Mouse (Mus musculus) heart, embryonic 12.5 days (tissue): ENCODE data around the gene Cox7b2. TPM values are rescaled to one million over a fixed set of nuclear protein-coding genes. Genes with fewer than 3 reads are reported as not detected.
A peak's percentile ranks its signal among the peaks of the same experiment; 100 is the strongest.
"Not testable (repeated sequence)": the region's sequence is repeated elsewhere in the genome, so short reads cannot be mapped to it uniquely, and the experiment has no call there.

ENCODE experiments used
- ATAC-seq: fragments of 200-750 bp; cut with Nextera tagmentation; 2 replicates; pipeline ENCODE4 v1.8.0; 2017; ENCODE audit warnings: moderate TSS enrichment, moderate library complexity; ENCODE audit not compliant: insufficient number of reproducible peaks, low FRiP score
- H3K27ac ChIP-seq: fragments of 300-500 bp; sonication (generic); 2 replicates; pipeline ENCODE4 v1.5.1; 2016; ENCODE audit warnings: mild to moderate bottlenecking, moderate library complexity; ENCODE audit not compliant: poor library complexity, severe bottlenecking
- H3K27me3 ChIP-seq: fragments of 300-500 bp; sonication (generic); replicated peaks from 2 replicates; pipeline ENCODE4 v1.6.1; 2016; ENCODE audit warnings: mild to moderate bottlenecking, moderate library complexity
- H3K36me3 ChIP-seq: fragments of 300-500 bp; sonication (generic); 2 replicates; pipeline ENCODE4 v1.6.1; 2016; ENCODE audit warnings: mild to moderate bottlenecking, moderate library complexity
- H3K4me1 ChIP-seq: fragments of 300-500 bp; sonication (generic); replicated peaks from 2 replicates; pipeline ENCODE4 v1.6.1; 2016; ENCODE audit warnings: mild to moderate bottlenecking
- H3K4me2 ChIP-seq: fragments of 300-500 bp; sonication (generic); 2 replicates; pipeline ENCODE4 v1.6.1; 2016; ENCODE audit warnings: mild to moderate bottlenecking, moderate library complexity
- H3K4me3 ChIP-seq: fragments of 300-500 bp; sonication (generic); 2 replicates; pipeline ENCODE4 v1.5.1; 2016; ENCODE audit warnings: mild to moderate bottlenecking
- H3K9ac ChIP-seq: fragments of 300-500 bp; sonication (generic); 2 replicates; pipeline ENCODE4 v1.6.1; 2016; ENCODE audit warnings: mild to moderate bottlenecking, moderate library complexity
- H3K9me3 ChIP-seq: fragments of 300-500 bp; sonication (generic); replicated peaks from 2 replicates; pipeline ENCODE4 v1.6.1; 2016; ENCODE audit warnings: mild to moderate bottlenecking, moderate library complexity
- WGBS: fragments of 180-500 bp; shearing (Covaris S2); methylation state at CpG from one replicate; pipeline ENCODE4 v1.1.7; 2016; 5-methylcytosine and 5-hydroxymethylcytosine counted together
- polyA plus RNA-seq: library from polyadenylated mRNA; unstranded; fragments of >200 nt; fragmentation: Nextera tagmentation; extraction: Ambion mirVana; gene quantifications from 2 replicates; pipeline ENCODE4 v1.2.1, GENCODE M21; 2016

Cox7b2 gene
- polyA plus RNA-seq = 0.34 and 0.39 TPM in 2 replicates

DNA sequence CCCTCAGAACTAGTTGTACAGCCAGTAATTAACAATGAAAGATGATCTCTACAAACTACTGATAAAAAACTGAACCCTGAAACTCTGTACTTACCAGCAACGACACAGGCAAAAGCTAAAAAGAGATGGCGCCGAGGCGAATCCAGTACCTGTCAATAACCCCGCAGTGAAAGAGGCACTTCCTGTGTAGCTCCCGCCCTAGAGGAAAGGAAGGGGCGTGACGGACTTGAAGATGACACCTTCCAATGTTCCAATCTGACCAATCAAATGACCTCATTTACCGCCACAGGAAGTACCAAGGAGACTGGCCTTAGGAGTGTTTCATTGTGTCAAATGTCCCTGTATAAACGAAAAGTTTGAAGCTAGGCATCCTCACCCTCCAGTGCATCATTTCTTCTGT lies at the start of gene Cox7b2:
Cox7b2 (minus strand) TSS at position 127 of the 400 bp plus-strand sequence.
- H3K4me1 ChIP-seq = no peaks in the 10 kb centered on the region

DNA sequence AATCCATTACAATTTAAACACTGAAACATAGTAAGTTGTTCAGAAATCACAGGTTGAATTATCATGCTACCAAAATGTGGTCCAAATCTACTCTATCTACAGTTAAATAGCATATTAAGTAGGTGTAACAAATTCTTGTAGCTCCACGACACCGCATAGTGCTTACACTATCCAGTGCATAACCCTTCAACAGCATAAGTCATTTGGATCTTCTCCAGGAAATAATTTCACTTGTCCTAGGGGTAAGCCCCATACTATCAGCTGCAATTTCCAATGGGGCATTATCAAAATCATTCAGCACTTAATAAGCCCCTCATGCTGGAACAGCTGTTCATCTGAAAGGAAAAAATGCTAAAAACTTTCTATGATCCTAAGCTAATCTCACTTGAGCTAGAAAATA lies 47.3 kb upstream of the Cox7b2 start:
- H3K36me3 ChIP-seq = no peaks in the 10 kb centered on the region
- no peak for ATAC-seq
- WGBS = 70% methylated on average over 2 of the region's 2 CpGs

More for the DNA sequence above, at the start of gene Cox7b2:
- H3K4me3 ChIP-seq = no peak within 1 kb of the TSS
- no peaks in the 10 kb centered on the region for H3K9me3 ChIP-seq
- H3K27me3 ChIP-seq = no peaks in the 10 kb centered on the region
- no peaks in the 10 kb centered on the region for H3K36me3 ChIP-seq
- no peak within 1 kb of the TSS for H3K4me2 ChIP-seq
- H3K9ac ChIP-seq = no peak within 1 kb of the TSS
- no peak within 1 kb of the TSS for H3K27ac ChIP-seq
- no peak for ATAC-seq
- 88% methylated on average over 10 of the region's 10 CpGs for WGBS

DNA sequence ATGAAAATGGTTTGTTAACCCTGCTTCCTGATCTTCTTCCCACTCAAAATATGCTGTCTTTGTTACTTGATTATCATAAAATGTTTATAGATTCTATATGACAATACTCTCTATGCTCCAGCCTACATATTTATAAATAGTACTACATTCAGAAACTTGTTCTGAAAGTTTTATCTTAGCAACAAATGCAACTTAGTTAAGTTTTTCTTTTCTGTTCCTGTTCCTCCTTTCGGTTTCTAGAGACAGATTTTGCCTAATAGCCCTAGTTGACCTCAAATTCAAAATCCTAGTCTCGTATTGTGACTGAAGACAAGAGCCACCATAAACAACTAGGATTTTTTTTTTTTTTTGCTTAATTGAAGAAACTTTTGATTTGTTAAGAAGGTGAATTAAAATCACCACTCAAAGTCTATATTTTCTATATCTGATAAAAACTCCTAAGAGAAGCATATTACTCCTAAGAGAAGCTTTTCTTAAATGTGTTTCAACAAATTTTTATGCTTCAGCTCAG lies 45.8 kb upstream of the Cox7b2 start:
- Histone ChIP-seq H3K9me3 (no peaks in the 10 kb centered on the region), H3K4me1 (peaks cover 6% of the 10 kb centered on the region), H3K4me3 (no peak overlapping the region), H3K27me3 (no peaks in the 10 kb centered on the region), H3K4me2 (no peak overlapping the region), H3K9ac (no peak overlapping the region), H3K27ac (no peak overlapping the region), H3K36me3 (no peaks in the 10 kb centered on the region)
- no peak for ATAC-seq
- WGBS = 79% methylated on average over 2 of the region's 2 CpGs

More for the DNA sequence above, 47.3 kb upstream of the Cox7b2 start:
- Histone ChIP-seq H3K27me3 (no peaks in the 10 kb centered on the region), H3K4me3 (no peak overlapping the region), H3K9ac (no peak overlapping the region), H3K4me2 (no peak overlapping the region), H3K9me3 (no peaks in the 10 kb centered on the region), H3K27ac (no peak overlapping the region), H3K4me1 (peaks cover 6% of the 10 kb centered on the region)

GRCm38 (mm10) chr5:71571646-71572237 lies 23.7 kb upstream of the Cox7b2 start:
- Histone ChIP-seq H3K27me3 (no peaks in the 10 kb centered on the region), H3K9ac (no peak overlapping the region), H3K9me3 (no peaks in the 10 kb centered on the region), H3K4me1 (no peaks in the 10 kb centered on the region), H3K4me2 (no peak overlapping the region), H3K27ac (no peak overlapping the region), H3K4me3 (no peak overlapping the region), H3K36me3 (no peaks in the 10 kb centered on the region)
- ATAC-seq = no peak
- 77% methylated on average over 9 of the region's 9 CpGs for WGBS

DNA sequence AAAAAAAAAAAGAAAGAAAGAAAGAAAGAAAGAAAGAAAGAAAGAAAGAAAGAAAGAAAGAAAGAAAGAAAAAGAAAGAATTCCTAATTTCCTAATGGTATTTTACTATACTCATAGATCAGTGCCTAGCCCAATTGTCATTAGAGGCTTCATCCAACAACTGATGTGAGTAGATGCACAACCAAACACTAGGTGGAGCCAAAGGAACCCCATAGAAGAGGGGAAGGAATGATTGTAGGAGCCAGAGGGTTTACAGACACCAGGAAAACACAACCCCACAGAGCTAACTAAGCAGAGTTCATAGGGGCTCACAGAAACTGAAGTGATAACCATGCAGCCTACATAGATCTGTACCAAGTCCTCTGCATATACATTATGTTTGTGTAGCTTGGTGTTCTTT lies 2.5 kb downstream of the Cox7b2 start:
- H3K9ac ChIP-seq = no peak overlapping the region
- no peak overlapping the region for H3K4me2 ChIP-seq
- H3K27me3 ChIP-seq = no peaks in the 10 kb centered on the region
- no peak overlapping the region for H3K27ac ChIP-seq
- ATAC-seq = no peak
- H3K9me3 ChIP-seq = no peaks in the 10 kb centered on the region
- H3K36me3 ChIP-seq = no peaks in the 10 kb centered on the region
- no peaks in the 10 kb centered on the region for H3K4me1 ChIP-seq
- H3K4me3 ChIP-seq = no peak overlapping the region

DNA sequence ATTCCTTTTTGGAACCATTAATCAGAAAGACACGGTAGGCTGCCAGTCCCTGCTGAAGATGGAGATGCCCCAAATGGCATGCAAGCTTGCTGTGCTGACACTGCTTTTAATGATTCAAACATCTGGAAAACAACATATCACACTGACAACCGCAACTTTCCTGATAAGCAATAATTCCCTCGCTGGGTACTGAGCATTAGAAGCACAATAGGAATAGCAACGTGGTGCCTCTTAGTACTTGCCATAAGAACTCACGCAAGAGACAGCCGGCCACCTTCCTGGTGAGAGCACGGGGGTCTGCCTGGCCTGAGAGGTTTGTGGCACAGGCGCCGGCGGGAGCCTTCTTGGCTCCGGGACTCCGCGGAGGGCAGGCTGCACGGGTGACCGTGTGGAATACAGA lies 22.5 kb downstream of the Cox7b2 start:
- 64% methylated on average over 10 of the region's 15 CpGs for WGBS

DNA sequence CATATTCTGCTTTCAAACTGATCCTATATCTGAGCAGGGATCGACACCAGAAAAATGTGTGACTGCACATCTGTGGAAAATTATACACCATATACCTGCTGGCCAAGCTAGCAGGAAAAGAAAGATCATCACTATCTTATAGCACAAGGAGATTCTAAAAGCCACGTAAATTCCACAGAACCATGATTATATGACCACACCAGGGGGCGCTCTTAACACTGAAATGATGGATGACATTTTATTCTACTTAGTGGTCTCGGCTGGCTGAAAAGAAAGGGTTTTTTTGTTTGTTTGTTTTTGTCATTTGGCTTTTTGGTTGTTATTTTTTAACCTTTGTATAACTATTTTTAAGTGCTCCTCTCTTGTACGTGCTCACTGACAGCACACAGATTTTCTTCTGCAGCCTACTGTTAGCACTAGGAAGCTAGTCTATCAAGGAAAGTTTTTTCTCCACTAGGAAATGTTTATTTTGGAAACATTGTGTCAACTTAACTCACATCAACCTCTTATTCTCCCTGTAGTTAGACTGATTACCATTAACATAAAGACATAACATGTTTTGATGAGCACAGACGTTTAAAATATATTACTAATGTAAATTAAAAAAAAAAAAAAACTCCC lies 45.8 kb downstream of the Cox7b2 start:
- Histone ChIP-seq H3K9ac (no peak overlapping the region), H3K27ac (no peak overlapping the region), H3K4me2 (no peak overlapping the region), H3K36me3 (no peaks in the 10 kb centered on the region), H3K4me1 (no peaks in the 10 kb centered on the region), H3K9me3 (no peaks in the 10 kb centered on the region), H3K27me3 (no peaks in the 10 kb centered on the region), H3K4me3 (no peak overlapping the region)
- no peak for ATAC-seq
- whole genome bisulfite sequencing = 18% methylated on average over 6 of the region's 6 CpGs

More for the DNA sequence above, 22.5 kb downstream of the Cox7b2 start:
- not testable (repeated sequence) for ATAC-seq, H3K27me3 ChIP-seq, H3K4me3 ChIP-seq, H3K4me1 ChIP-seq, H3K9me3 ChIP-seq, H3K9ac ChIP-seq, H3K36me3 ChIP-seq, H3K27ac ChIP-seq
- H3K4me2 ChIP-seq = 0 out of 2 replicates have a peak overlapping the region, but pooled peaks have one; percentile 24

- peak overlapping the region; percentile 18; the same call in 1 of the 2 replicates for H3K4me2 ChIP-seq
- H3K4me3 ChIP-seq = no peak overlapping the region
- H3K27me3 ChIP-seq = no peaks in the 10 kb centered on the region
- no peak overlapping the region for H3K9ac ChIP-seq
- no peak for ATAC-seq
- no peaks in the 10 kb centered on the region for H3K9me3 ChIP-seq
- H3K27ac ChIP-seq = no peak overlapping the region
- WGBS = 33% methylated on average over 5 of the region's 5 CpGs
- H3K4me1 ChIP-seq = 0 out of 2 replicates have a peak, but pooled peaks cover 5% of the 10 kb centered on the region
- H3K36me3 ChIP-seq = no peaks in the 10 kb centered on the region
Observed at GRCm38 (mm10) chr5:71495621-71496020, 52.4 kb downstream of the Cox7b2 start.

DNA sequence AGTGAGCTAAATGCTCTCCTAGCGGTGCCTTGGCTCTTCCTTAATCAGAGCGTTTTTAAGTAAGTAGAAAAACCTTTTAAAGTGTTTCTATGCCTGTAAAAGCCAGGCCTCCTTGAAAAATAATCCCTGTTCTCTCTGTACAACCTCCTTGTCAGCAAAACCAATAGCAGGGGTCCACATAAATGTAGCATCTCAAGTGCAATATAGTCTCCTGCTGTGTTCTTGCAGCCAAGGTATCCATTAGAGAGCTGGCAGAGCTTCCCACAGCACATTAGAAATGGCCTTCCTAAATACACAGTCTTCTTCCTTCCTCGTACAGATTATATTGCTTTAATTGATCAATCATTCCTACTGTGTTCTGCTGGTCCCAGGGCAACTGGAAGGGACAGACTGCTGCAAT lies 91.0 kb downstream of the Cox7b2 start:
- no peak for ATAC-seq

DNA sequence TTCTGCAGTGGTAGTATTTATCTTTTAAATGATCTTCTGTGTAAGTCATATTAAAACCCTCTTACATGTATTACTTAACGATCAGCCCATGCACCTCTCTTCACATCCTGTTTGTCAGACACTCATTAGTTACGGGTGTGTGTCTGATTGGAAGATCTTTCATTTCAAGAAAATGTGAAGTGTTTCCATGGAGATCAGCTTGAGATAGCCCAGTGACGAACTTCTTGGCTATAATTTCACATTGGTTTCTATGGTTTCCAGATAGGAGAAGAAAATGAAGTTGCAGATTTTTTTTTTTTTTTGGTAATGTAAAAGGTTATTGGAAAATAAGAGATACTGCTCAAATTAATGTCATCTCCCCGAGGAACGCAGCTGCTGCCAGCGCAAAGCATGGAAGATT lies 107.8 kb downstream of the Cox7b2 start:
- no peak overlapping the region for H3K4me2 ChIP-seq
- no peak overlapping the region for H3K9ac ChIP-seq
- no peaks in the 10 kb centered on the region for H3K4me1 ChIP-seq
- H3K4me3 ChIP-seq = no peak overlapping the region
- no peaks in the 10 kb centered on the region for H3K36me3 ChIP-seq
- no peaks in the 10 kb centered on the region for H3K27me3 ChIP-seq
- H3K9me3 ChIP-seq = no peaks in the 10 kb centered on the region
- WGBS = 79% methylated on average over 6 of the region's 6 CpGs
- H3K27ac ChIP-seq = no peak overlapping the region
- ATAC-seq = no peak

More for the DNA sequence above, 91.0 kb downstream of the Cox7b2 start:
- no peaks in the 10 kb centered on the region for H3K27me3 ChIP-seq
- H3K36me3 ChIP-seq = no peaks in the 10 kb centered on the region
- H3K9ac ChIP-seq = no peak overlapping the region
- H3K4me1 ChIP-seq = no peaks in the 10 kb centered on the region
- H3K4me3 ChIP-seq = no peak overlapping the region
- H3K27ac ChIP-seq = no peak overlapping the region
- no peaks in the 10 kb centered on the region for H3K9me3 ChIP-seq
- WGBS = 57% methylated on average over 3 of the region's 3 CpGs
- H3K4me2 ChIP-seq = no peak overlapping the region
